16 mouse cellular contexts compared by ENCODE assay signal in the genomic region with DNA sequence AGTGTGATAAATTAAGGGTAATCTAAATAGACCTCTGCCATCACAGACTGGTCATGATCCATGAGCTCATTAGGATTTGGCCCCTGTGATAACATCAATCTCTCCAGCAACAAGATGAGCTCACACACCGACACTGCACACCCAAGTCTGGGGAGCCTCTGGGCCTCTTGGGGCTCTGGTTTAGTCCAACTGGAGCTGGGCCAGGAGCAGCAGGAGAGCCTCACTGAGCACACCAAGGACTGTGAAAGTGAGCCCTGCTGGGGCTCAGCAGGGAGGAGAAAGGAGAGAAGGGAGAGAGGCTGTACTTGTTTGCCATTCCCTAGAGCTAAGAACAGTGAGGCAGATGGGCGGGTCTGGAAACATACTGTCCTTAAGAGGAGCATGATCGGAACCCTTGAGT.
DNase-seq lines count a peak whose midpoint lies in the region; ATAC-seq and TF ChIP-seq lines count a peak whose summit lies in the region.
"Had no signal": no experiment of that assay in that cellular context is flagged by ENCODE, and none has a peak within 500 bp of the region (broad histone marks: within the 10 kb centered on the region; RNA-seq: fewer than 3 reads in every experiment).

No protein-coding gene starts in this region.

- 73% methylated on average over 3 of the region's 3 CpGs for WGBS in heart, embryonic 10.5 days
- WGBS in heart, embryonic 12.5 days, result 77% methylated on average over 3 of the region's 3 CpGs
- 47% methylated on average over 3 of the region's 3 CpGs for WGBS in liver, embryonic 14.5 days (ENCODE audit: insufficient replicate concordance)
- 79% methylated on average over 3 of the region's 3 CpGs for WGBS in midbrain, embryonic 14.5 days

- no peaks in the 10 kb centered on the region for H3K9me3 ChIP-seq in heart, embryonic 10.5 days
- H3K9me3 ChIP-seq in heart, embryonic 12.5 days (replicated peaks), result no peaks in the 10 kb centered on the region
- H3K9me3 ChIP-seq in liver, embryonic 14.5 days (ENCODE audit: control insufficient read depth, low read length), result no peaks in the 10 kb centered on the region
- H3K9me3 ChIP-seq in midbrain, embryonic 14.5 days (ENCODE audit: control insufficient read depth, low read length), result no peaks in the 10 kb centered on the region
- H3K9me3 ChIP-seq: stomach, embryonic 15.5 days had no signal

- H3K4me3 ChIP-seq in heart, embryonic 10.5 days, result no peak overlapping the region
- H3K4me3 ChIP-seq in heart, embryonic 12.5 days, result no peak overlapping the region
- no peak overlapping the region for H3K4me3 ChIP-seq in liver, embryonic 14.5 days (ENCODE audit: insufficient read depth in 1 of 2, low read depth in 2 of 2, low read length in 2 of 2)
- H3K4me3 ChIP-seq in midbrain, embryonic 14.5 days (replicated peaks; ENCODE audit: low read depth, low read length), result no peak overlapping the region
- H3K4me3 ChIP-seq: megakaryocyte, embryonic 14.5 days; stomach, embryonic 15.5 days had no signal

- DNase-seq in adrenal gland, adult 2 months, result peak; percentile 29
- no peak for DNase-seq in adrenal gland, adult 18-20 months (ENCODE audit: low spot score in 2 of 2)
- DNase-seq in heart, embryonic 10.5 days (ENCODE audit: low spot score), result no peak
- DNase-seq in adrenal gland, postnatal 14 days, result peak; percentile 59
- DNase-seq in liver, embryonic 14.5 days (ENCODE audit: low read depth in 3 of 3, low spot score in 3 of 3), result no peak
- DNase-seq in midbrain, embryonic 14.5 days, result no peak
- DNase-seq: cerebellum, adult 18-20 months; embryo, embryonic 11 days; gastrocnemius, postnatal 25 days; lung, adult 2 months had no signal

- H3K9ac ChIP-seq in heart, embryonic 12.5 days, result no peak overlapping the region
- H3K9ac ChIP-seq in liver, embryonic 14.5 days (replicated peaks), result peak overlapping the region; percentile 55
- no peak overlapping the region for H3K9ac ChIP-seq in midbrain, embryonic 14.5 days (replicated peaks; ENCODE audit: low read length)
- H3K9ac ChIP-seq: stomach, embryonic 15.5 days had no signal

- H3K36me3 ChIP-seq in heart, embryonic 10.5 days, result no peaks in the 10 kb centered on the region
- H3K36me3 ChIP-seq in heart, embryonic 12.5 days, result no peaks in the 10 kb centered on the region
- no peaks in the 10 kb centered on the region for H3K36me3 ChIP-seq in liver, embryonic 14.5 days (replicated peaks; ENCODE audit: control insufficient read depth, insufficient read depth, low read depth)
- H3K36me3 ChIP-seq in midbrain, embryonic 14.5 days (ENCODE audit: control insufficient read depth, insufficient read depth, low read length), result no peaks in the 10 kb centered on the region
- H3K36me3 ChIP-seq: G1E; stomach, embryonic 15.5 days had no signal

- no peak for TF ChIP-seq EP300 in liver, embryonic 14.5 days (IDR thresholded peaks at IDR 0.05; ENCODE audit: low read depth)

- H3K27me3 ChIP-seq in heart, embryonic 10.5 days (ENCODE audit: insufficient read depth, poor library complexity, severe bottlenecking), result 0 out of 2 replicates have a peak, but pooled peaks cover 23% of the 10 kb centered on the region
- H3K27me3 ChIP-seq in heart, embryonic 12.5 days (replicated peaks), result peaks cover 6% of the 10 kb centered on the region; the same call in 1 of the 2 replicates
- no peaks in the 10 kb centered on the region for H3K27me3 ChIP-seq in liver, embryonic 14.5 days (ENCODE audit: control insufficient read depth, insufficient read depth, low read length)
- peaks cover 3% of the 10 kb centered on the region; the same call in 1 of the 2 replicates for H3K27me3 ChIP-seq in midbrain, embryonic 14.5 days (ENCODE audit: control insufficient read depth, insufficient read depth, low read length)
- H3K27me3 ChIP-seq: megakaryocyte, embryonic 14.5 days; stomach, embryonic 15.5 days had no signal

- no peak overlapping the region for H3K4me2 ChIP-seq in heart, embryonic 12.5 days
- peak overlapping the region; percentile 66 for H3K4me2 ChIP-seq in liver, embryonic 14.5 days (ENCODE audit: low read depth)
- H3K4me2 ChIP-seq in midbrain, embryonic 14.5 days (ENCODE audit: low read length), result no peak overlapping the region
- H3K4me2 ChIP-seq: stomach, embryonic 15.5 days had no signal

- H3K27ac ChIP-seq in heart, embryonic 10.5 days, result peak overlapping the region; percentile 69; the same call in 1 of the 2 replicates
- H3K27ac ChIP-seq in heart, embryonic 12.5 days (ENCODE audit: poor library complexity, severe bottlenecking), result no peak overlapping the region
- peak overlapping the region; percentile 80 for H3K27ac ChIP-seq in liver, embryonic 14.5 days
- no peak overlapping the region for H3K27ac ChIP-seq in midbrain, embryonic 14.5 days (replicated peaks; ENCODE audit: low read depth, low read length)
- H3K27ac ChIP-seq: stomach, embryonic 15.5 days had no signal

- TF ChIP-seq CTCF in liver, embryonic 14.5 days (IDR thresholded peaks at IDR 0.05; ENCODE audit: low read depth), result no peak

- ATAC-seq in heart, embryonic 12.5 days (ENCODE audit: insufficient number of reproducible peaks, low FRiP score), result no peak
- ATAC-seq in liver, embryonic 14.5 days (ENCODE audit: insufficient read depth), result peak; percentile 42; the same call in 1 of the 2 replicates
- no peak for ATAC-seq in midbrain, embryonic 14.5 days (ENCODE audit: low FRiP score, low TSS enrichment)
- ATAC-seq: hindbrain, embryonic 16.5 days; intestine, embryonic 16.5 days had no signal

- H3K4me1 ChIP-seq in heart, embryonic 10.5 days, result peaks cover 16% of the 10 kb centered on the region
- 0 out of 2 replicates have a peak, but pooled peaks cover 14% of the 10 kb centered on the region for H3K4me1 ChIP-seq in heart, embryonic 12.5 days (replicated peaks)
- peaks cover 58 to 65% of the 10 kb centered on the region in 2 experiments for H3K4me1 ChIP-seq in liver, embryonic 14.5 days (replicated peaks; ENCODE audit: control insufficient read depth in 2 of 2, insufficient read depth in 2 of 2, low read length in 1 of 2)
- 0 out of 2 replicates have a peak, but pooled peaks cover 3% of the 10 kb centered on the region for H3K4me1 ChIP-seq in midbrain, embryonic 14.5 days (ENCODE audit: control insufficient read depth, insufficient read depth, low read length)
- H3K4me1 ChIP-seq: megakaryocyte, embryonic 14.5 days; stomach, embryonic 15.5 days had no signal

Comparison
In these comparisons a context has a peak if more than half of its experiments do, and no peak if none do; other contexts are left out.
1. DNase-seq: peak in adrenal gland, adult 2 months (single experiment) and adrenal gland, postnatal 14 days (single experiment); none in adrenal gland, adult 18-20 months (0 of 2), heart, embryonic 10.5 days (single experiment), liver, embryonic 14.5 days (0 of 3) and midbrain, embryonic 14.5 days (single experiment).
2. H3K27ac ChIP-seq: peak in heart, embryonic 10.5 days (single experiment) and liver, embryonic 14.5 days (single experiment); none in heart, embryonic 12.5 days (single experiment) and midbrain, embryonic 14.5 days (single experiment).